Mouse (Mus musculus) frontal cortex, postnatal 10 days (tissue): ENCODE measurements around the gene Macf1.
A peak's percentile ranks its signal among the peaks of the same experiment; 100 is the strongest.
"Not testable (repeated sequence)": the region's sequence is repeated elsewhere in the genome, so short reads cannot be mapped to it uniquely, and the experiment has no call there.

Source experiments
- DNase-seq, 2 experiments: peaks; one replicate each; pipeline ENCODE4 v3.0.0; 2022; ENCODE audit warnings: low spot score in 2 of 2, mixed read lengths in 1 of 2

The Macf1 gene

GRCm38 (mm10) chr4:123670598-123670997 is 13.6 kb downstream of the Macf1 start:
- DNase-seq, result no peak

- DNase-seq, result no peak
These were observed 14.5 kb downstream of the Macf1 start for GRCm38 (mm10) chr4:123669696-123670095.

GRCm38 (mm10) chr4:123667260-123667867 is 16.8 kb downstream of the Macf1 start:
- DNase-seq, result peak; percentile 65 to 83

GRCm38 (mm10) chr4:123666517-123666916 is 17.6 kb downstream of the Macf1 start:
- DNase-seq, result no peak

- no peak for DNase-seq
These were observed 18.4 kb downstream of the Macf1 start for GRCm38 (mm10) chr4:123665681-123666278.

GRCm38 (mm10) chr4:123664951-123665661 is 19.1 kb downstream of the Macf1 start:
- DNase-seq, result no peak

GRCm38 (mm10) chr4:123664021-123664950 is 19.9 kb downstream of the Macf1 start:
- peak in 1 of 2 experiments; percentile 62 for DNase-seq

- DNase-seq, result no peak
These were observed 20.5 kb downstream of the Macf1 start for GRCm38 (mm10) chr4:123663688-123663965.

GRCm38 (mm10) chr4:123662914-123663687 is 21.1 kb downstream of the Macf1 start:
- DNase-seq, result no peak

- no peak for DNase-seq
These were observed 26.0 kb downstream of the Macf1 start for GRCm38 (mm10) chr4:123658175-123658574.

- DNase-seq, result no peak
These were observed 28.9 kb downstream of the Macf1 start for GRCm38 (mm10) chr4:123655245-123655644.

GRCm38 (mm10) chr4:123654566-123654965 is 29.6 kb downstream of the Macf1 start:
- no peak for DNase-seq

GRCm38 (mm10) chr4:123653446-123653845 is 30.7 kb downstream of the Macf1 start:
- not testable (repeated sequence) for DNase-seq

GRCm38 (mm10) chr4:123652130-123652529 is 32.0 kb downstream of the Macf1 start:
- no peak for DNase-seq

- DNase-seq, result no peak
These were observed 35.0 kb downstream of the Macf1 start for GRCm38 (mm10) chr4:123649131-123649530.

GRCm38 (mm10) chr4:123647668-123648067 is 36.5 kb downstream of the Macf1 start:
- no peak for DNase-seq

- DNase-seq, result no peak
These were observed 37.1 kb downstream of the Macf1 start for GRCm38 (mm10) chr4:123647109-123647508.

GRCm38 (mm10) chr4:123645246-123645845 is 38.8 kb downstream of the Macf1 start:
- no peak for DNase-seq

GRCm38 (mm10) chr4:123643561-123643960 is 40.6 kb downstream of the Macf1 start:
- no peak for DNase-seq

GRCm38 (mm10) chr4:123642877-123643276 is 41.3 kb downstream of the Macf1 start:
- no peak for DNase-seq

- no peak for DNase-seq
These were observed 47.0 kb downstream of the Macf1 start for GRCm38 (mm10) chr4:123637136-123637535.
